Mouse (Mus musculus): Measurements from ENCODE around the gene S100a11. TPM values are rescaled to one million over a fixed set of nuclear protein-coding genes. Genes with fewer than 3 reads are reported as not detected.

S100a11 gene
- polyA plus RNA-seq, 1 experiment: 151 TPM

- H3K27ac ChIP-seq (ENCODE audit: control insufficient read depth, insufficient read depth, low read length): no peak overlapping the region
- TF ChIP-seq POLR2A (IDR thresholded peaks at IDR 0.05; ENCODE audit: control insufficient read depth, extremely low read depth, insufficient read depth, low read length, poor library complexity): no peak
- no peak for TF ChIP-seq CTCF (IDR thresholded peaks at IDR 0.05; ENCODE audit: borderline replicate concordance, control insufficient read depth, extremely low read depth, insufficient read depth, low read length, poor library complexity)
- no peak overlapping the region for H3K4me3 ChIP-seq (ENCODE audit: control insufficient read depth, insufficient read depth, low read length)
- DNase-seq: no peak
- H3K27me3 ChIP-seq (ENCODE audit: control insufficient read depth, insufficient read depth, low read length): no peaks in the 10 kb centered on the region
- peaks cover 51% of the 10 kb centered on the region for H3K36me3 ChIP-seq (ENCODE audit: control insufficient read depth, insufficient read depth, low read length)
- 97% methylated on average over 4 of the region's 4 CpGs for WGBS
- H3K4me1 ChIP-seq (replicated peaks; ENCODE audit: control insufficient read depth, insufficient read depth, low read length): no peaks in the 10 kb centered on the region; the same call in 1 of the 2 replicates
Measured at GRCm38 (mm10) chr3:93563216-93563615, 42.9 kb downstream of the S100a11 start.

GRCm38 (mm10) chr3:93566892-93567291 is 46.6 kb downstream of the S100a11 start:
- TF ChIP-seq CTCF (IDR thresholded peaks at IDR 0.05; ENCODE audit: borderline replicate concordance, control insufficient read depth, extremely low read depth, insufficient read depth, low read length, poor library complexity): no peak
- TF ChIP-seq POLR2A (IDR thresholded peaks at IDR 0.05; ENCODE audit: control insufficient read depth, extremely low read depth, insufficient read depth, low read length, poor library complexity): no peak
- Histone ChIP-seq H3K4me1 (replicated peaks; ENCODE audit: control insufficient read depth, insufficient read depth, low read length) (no peaks in the 10 kb centered on the region), H3K36me3 (ENCODE audit: control insufficient read depth, insufficient read depth, low read length) (peaks cover 38% of the 10 kb centered on the region), H3K4me3 (ENCODE audit: control insufficient read depth, insufficient read depth, low read length) (no peak overlapping the region), H3K27me3 (ENCODE audit: control insufficient read depth, insufficient read depth, low read length) (no peaks in the 10 kb centered on the region), H3K27ac (ENCODE audit: control insufficient read depth, insufficient read depth, low read length) (no peak overlapping the region)
- no peak for DNase-seq
- WGBS: over 99% methylated on average over 3 of the region's 3 CpGs

- no peaks in the 10 kb centered on the region for H3K4me1 ChIP-seq (replicated peaks; ENCODE audit: control insufficient read depth, insufficient read depth, low read length)
- H3K4me3 ChIP-seq (ENCODE audit: control insufficient read depth, insufficient read depth, low read length): no peak overlapping the region
- H3K27me3 ChIP-seq (ENCODE audit: control insufficient read depth, insufficient read depth, low read length): no peaks in the 10 kb centered on the region
- H3K36me3 ChIP-seq (ENCODE audit: control insufficient read depth, insufficient read depth, low read length): peaks cover 29% of the 10 kb centered on the region
- TF ChIP-seq CTCF (IDR thresholded peaks at IDR 0.05; ENCODE audit: borderline replicate concordance, control insufficient read depth, extremely low read depth, insufficient read depth, low read length, poor library complexity) (no peak), POLR2A (IDR thresholded peaks at IDR 0.05; ENCODE audit: control insufficient read depth, extremely low read depth, insufficient read depth, low read length, poor library complexity) (no peak)
- no peak overlapping the region for H3K27ac ChIP-seq (ENCODE audit: control insufficient read depth, insufficient read depth, low read length)
- DNase-seq: no peak
- 23% methylated on average over 6 of the region's 6 CpGs for WGBS
Measured at GRCm38 (mm10) chr3:93567721-93568120, 47.4 kb downstream of the S100a11 start.

- 76% methylated on average over 7 of the region's 7 CpGs for WGBS
- H3K27me3 ChIP-seq (ENCODE audit: control insufficient read depth, insufficient read depth, low read length): no peaks in the 10 kb centered on the region
- no peaks in the 10 kb centered on the region for H3K4me1 ChIP-seq (replicated peaks; ENCODE audit: control insufficient read depth, insufficient read depth, low read length)
- H3K27ac ChIP-seq (ENCODE audit: control insufficient read depth, insufficient read depth, low read length): no peak overlapping the region
- H3K36me3 ChIP-seq (ENCODE audit: control insufficient read depth, insufficient read depth, low read length): peaks cover 21% of the 10 kb centered on the region
- no peak overlapping the region for H3K4me3 ChIP-seq (ENCODE audit: control insufficient read depth, insufficient read depth, low read length)
- TF ChIP-seq CTCF (IDR thresholded peaks at IDR 0.05; ENCODE audit: borderline replicate concordance, control insufficient read depth, extremely low read depth, insufficient read depth, low read length, poor library complexity) (no peak), POLR2A (IDR thresholded peaks at IDR 0.05; ENCODE audit: control insufficient read depth, extremely low read depth, insufficient read depth, low read length, poor library complexity) (no peak)
- DNase-seq: no peak
Measured at GRCm38 (mm10) chr3:93568428-93569040, 48.2 kb downstream of the S100a11 start.

GRCm38 (mm10) chr3:93569046-93569445 is 48.8 kb downstream of the S100a11 start:
- Histone ChIP-seq H3K27me3 (ENCODE audit: control insufficient read depth, insufficient read depth, low read length) (no peaks in the 10 kb centered on the region), H3K4me1 (replicated peaks; ENCODE audit: control insufficient read depth, insufficient read depth, low read length) (no peaks in the 10 kb centered on the region), H3K27ac (ENCODE audit: control insufficient read depth, insufficient read depth, low read length) (no peak overlapping the region), H3K36me3 (ENCODE audit: control insufficient read depth, insufficient read depth, low read length) (peaks cover 16% of the 10 kb centered on the region), H3K4me3 (ENCODE audit: control insufficient read depth, insufficient read depth, low read length) (no peak overlapping the region)
- no peak for TF ChIP-seq POLR2A (IDR thresholded peaks at IDR 0.05; ENCODE audit: control insufficient read depth, extremely low read depth, insufficient read depth, low read length, poor library complexity)
- TF ChIP-seq CTCF (IDR thresholded peaks at IDR 0.05; ENCODE audit: borderline replicate concordance, control insufficient read depth, extremely low read depth, insufficient read depth, low read length, poor library complexity): no peak
- DNase-seq: no peak
- WGBS: 67% methylated on average over 2 of the region's 2 CpGs

- 78% methylated on average over 5 of the region's 5 CpGs for WGBS
- H3K27ac ChIP-seq (ENCODE audit: control insufficient read depth, insufficient read depth, low read length): no peak overlapping the region
- H3K4me3 ChIP-seq (ENCODE audit: control insufficient read depth, insufficient read depth, low read length): no peak overlapping the region
- TF ChIP-seq CTCF (IDR thresholded peaks at IDR 0.05; ENCODE audit: borderline replicate concordance, control insufficient read depth, extremely low read depth, insufficient read depth, low read length, poor library complexity) (no peak), POLR2A (IDR thresholded peaks at IDR 0.05; ENCODE audit: control insufficient read depth, extremely low read depth, insufficient read depth, low read length, poor library complexity) (no peak)
- H3K36me3 ChIP-seq (ENCODE audit: control insufficient read depth, insufficient read depth, low read length): no peaks in the 10 kb centered on the region
- H3K4me1 ChIP-seq (replicated peaks; ENCODE audit: control insufficient read depth, insufficient read depth, low read length): no peaks in the 10 kb centered on the region
- no peaks in the 10 kb centered on the region for H3K27me3 ChIP-seq (ENCODE audit: control insufficient read depth, insufficient read depth, low read length)
- no peak for DNase-seq
Measured at GRCm38 (mm10) chr3:93572058-93572791, 51.9 kb downstream of the S100a11 start.

Other genes starting within 250 kb of the S100a11 start
- 2.2 and 2.5 TPM in 2 replicates for gene Flg, start 247.0 kb upstream of the S100a11 start, polyA plus RNA-seq (2012; rRNA removed)
- gene Hrnr, start 200.7 kb upstream of the S100a11 start, polyA plus RNA-seq (2012; rRNA removed): 0.18 and 0.23 TPM in 2 replicates
- 1.5 and 1.6 TPM in 2 replicates for gene Rptn, start 126.8 kb upstream of the S100a11 start, polyA plus RNA-seq (2012; rRNA removed)
- gene Tchh, start 78.2 kb upstream of the S100a11 start, polyA plus RNA-seq (2012; rRNA removed): 0.14 and 0.22 TPM in 2 replicates
- gene Tchhl1, start 51.7 kb upstream of the S100a11 start, polyA plus RNA-seq (2012; rRNA removed): not detected in 2 replicates
- gene S100a10, start 34.6 kb downstream of the S100a11 start, polyA plus RNA-seq (2012; rRNA removed): 99.3 and 121 TPM in 2 replicates
- gene Tdpoz2, start 132.2 kb downstream of the S100a11 start, polyA plus RNA-seq (2012; rRNA removed): not detected in 2 replicates
- gene Tdpoz1, start 155.8 kb downstream of the S100a11 start, polyA plus RNA-seq (2012; rRNA removed): 0.06 TPM in 1 of 2 replicates, not detected in the other
- gene Gm37596, start 172.6 kb downstream of the S100a11 start, polyA plus RNA-seq (2012; rRNA removed): not detected in 2 replicates

Measured in thymus, adult 2 months (tissue).